Mouse (Mus musculus) urinary bladder, postnatal 14 days (tissue): ENCODE data around the gene Ggt1.

Source experiments
- DNase-seq: peaks from one replicate; pipeline ENCODE4 v3.0.0; 2021; ENCODE audit warnings: low spot score

Gene Ggt1

GRCm38 (mm10) chr10:75633576-75634139 is 72.3 kb downstream of the Ggt1 start:
- no peak for DNase-seq

GRCm38 (mm10) chr10:75634610-75635009 is 73.2 kb downstream of the Ggt1 start:
- no peak for DNase-seq

GRCm38 (mm10) chr10:75635019-75635692 is 73.8 kb downstream of the Ggt1 start:
- DNase-seq = no peak

GRCm38 (mm10) chr10:75635693-75636055 is 74.3 kb downstream of the Ggt1 start:
- peak; percentile 83 for DNase-seq
